Mouse (Mus musculus) ovary, postnatal 14 days (tissue): ENCODE results near the gene Etv5.
"Not testable (repeated sequence)": the region's sequence is repeated elsewhere in the genome, so short reads cannot be mapped to it uniquely, and the experiment has no call there.

Experiments used
- DNase-seq: peaks from one replicate; pipeline ENCODE4 v3.0.0; 2022; ENCODE audit warnings: low spot score

The Etv5 gene

GRCm38 (mm10) chr16:22390348-22390897 lies 49.1 kb downstream of the Etv5 start:
- DNase-seq: no peak

- no peak for DNase-seq
Measured at GRCm38 (mm10) chr16:22389146-22389911, 50.2 kb downstream of the Etv5 start.

GRCm38 (mm10) chr16:22387731-22388130 lies 51.8 kb downstream of the Etv5 start:
- no peak for DNase-seq

GRCm38 (mm10) chr16:22382018-22382417 lies 57.5 kb downstream of the Etv5 start:
- not testable (repeated sequence) for DNase-seq

- no peak for DNase-seq
Measured at GRCm38 (mm10) chr16:22380981-22381380, 58.5 kb downstream of the Etv5 start.

GRCm38 (mm10) chr16:22379986-22380385 lies 59.5 kb downstream of the Etv5 start:
- no peak for DNase-seq

- no peak for DNase-seq
Measured at GRCm38 (mm10) chr16:22379342-22379741, 60.2 kb downstream of the Etv5 start.

GRCm38 (mm10) chr16:22377714-22378113 lies 61.8 kb downstream of the Etv5 start:
- DNase-seq: no peak

GRCm38 (mm10) chr16:22374898-22375297 lies 64.6 kb downstream of the Etv5 start:
- no peak for DNase-seq

GRCm38 (mm10) chr16:22372701-22373124 lies 66.8 kb downstream of the Etv5 start:
- no peak for DNase-seq

- DNase-seq: no peak
Measured at GRCm38 (mm10) chr16:22372225-22372624, 67.3 kb downstream of the Etv5 start.

- no peak for DNase-seq
Measured at GRCm38 (mm10) chr16:22367099-22367498, 72.4 kb downstream of the Etv5 start.

- DNase-seq: no peak
Measured at GRCm38 (mm10) chr16:22366040-22366439, 73.5 kb downstream of the Etv5 start.

- DNase-seq: no peak
Measured at GRCm38 (mm10) chr16:22365596-22365995, 73.9 kb downstream of the Etv5 start.

- no peak for DNase-seq
Measured at GRCm38 (mm10) chr16:22358701-22359354, 80.7 kb downstream of the Etv5 start.

GRCm38 (mm10) chr16:22354177-22354576 lies 85.3 kb downstream of the Etv5 start:
- DNase-seq: not testable (repeated sequence)

GRCm38 (mm10) chr16:22353639-22354038 lies 85.9 kb downstream of the Etv5 start:
- DNase-seq: no peak

GRCm38 (mm10) chr16:22351194-22351593 lies 88.3 kb downstream of the Etv5 start:
- DNase-seq: no peak

- no peak for DNase-seq
Measured at GRCm38 (mm10) chr16:22349798-22350197, 89.7 kb downstream of the Etv5 start.

GRCm38 (mm10) chr16:22348478-22349270 lies 90.8 kb downstream of the Etv5 start:
- DNase-seq: no peak

GRCm38 (mm10) chr16:22348014-22348413 lies 91.5 kb downstream of the Etv5 start:
- no peak for DNase-seq

GRCm38 (mm10) chr16:22341236-22341671 lies 98.3 kb downstream of the Etv5 start:
- peak; percentile 21 for DNase-seq
